Mouse (Mus musculus) CH12.LX (cell line): ENCODE measurements around the gene Npm3. TPM values are rescaled to one million over a fixed set of nuclear protein-coding genes. Genes with fewer than 3 reads are reported as not detected.

Experiments used
- DNase-seq: peaks from one replicate; pipeline ENCODE4 v3.0.0-alpha.2; 2013; ENCODE audit errors: extremely low read depth
- H3K27ac ChIP-seq: 2 replicates; pipeline ENCODE4 v1.5.1; 2012; ENCODE audit warnings: low read depth, mild to moderate bottlenecking, control low read depth, moderate library complexity; ENCODE audit not compliant: insufficient read depth
- H3K27me3 ChIP-seq: replicated peaks from 2 replicates; pipeline ENCODE3; 2012; ENCODE audit warnings: inconsistent platforms
- H3K36me3 ChIP-seq, 2 experiments: replicated peaks in 1 of 2; 2 replicates each; pipeline versions ENCODE3 to v1.6.1; 2012; ENCODE audit warnings: inconsistent platforms in 1 of 2, low read length in 1 of 2, mild to moderate bottlenecking in 1 of 2, mixed read lengths in 1 of 2, moderate library complexity in 1 of 2; ENCODE audit not compliant: control insufficient read depth in 1 of 2, insufficient read depth in 1 of 2
- H3K4me1 ChIP-seq, 2 experiments: 2 replicates each; pipeline ENCODE4 v1.6.1; 2012; ENCODE audit warnings: inconsistent platforms in 1 of 2, moderate library complexity in 1 of 2; ENCODE audit not compliant: insufficient read depth in 2 of 2, control insufficient read depth in 1 of 2
- H3K4me2 ChIP-seq: 2 replicates; pipeline ENCODE4 v1.6.1; 2012; ENCODE audit warnings: low read depth, mild to moderate bottlenecking, control low read depth; ENCODE audit not compliant: poor library complexity, insufficient read depth, severe bottlenecking
- H3K4me3 ChIP-seq, 3 experiments: fragments of 150-350 bp in 1 of 3; sonication (generic) in 1 of 3; replicated peaks in 1 of 3; 2 replicates each; pipeline versions ENCODE3 to v1.5.1; 2011 to 2012; ENCODE audit warnings: low read depth in 2 of 3, low read length in 2 of 3, mild to moderate bottlenecking in 2 of 3, moderate library complexity in 2 of 3, control low read depth in 1 of 3, improper control_type of control experiment in 1 of 3, inconsistent platforms in 1 of 3, mixed read lengths in 1 of 3; ENCODE audit not compliant: poor library complexity in 1 of 3
- H3K79me2 ChIP-seq: replicated peaks from 2 replicates; pipeline ENCODE4 v1.6.1; 2012; ENCODE audit warnings: mild to moderate bottlenecking, moderate library complexity; ENCODE audit not compliant: control insufficient read depth, poor library complexity, insufficient read depth, severe bottlenecking; ENCODE audit errors: extremely low read depth
- H3K9ac ChIP-seq: 2 replicates; pipeline ENCODE4 v1.6.1; 2012; ENCODE audit warnings: low read depth, mild to moderate bottlenecking, control low read depth, moderate library complexity; ENCODE audit not compliant: insufficient read depth
- H3K9me3 ChIP-seq: replicated peaks from 2 replicates; pipeline ENCODE3; 2012; ENCODE audit warnings: low read length, inconsistent platforms, mixed read lengths
- BHLHE40 ChIP-seq: IDR thresholded peaks from 2 replicates; pipeline ENCODE4 v1.6.1; 2011; ENCODE audit warnings: mild to moderate bottlenecking, low read depth, low read length, improper control_type of control experiment
- CHD1 ChIP-seq: IDR thresholded peaks from 2 replicates; pipeline ENCODE4 v1.6.1; 2012; ENCODE audit warnings: low read depth, low read length, improper control_type of control experiment, inconsistent platforms
- CTCF ChIP-seq, 2 experiments: IDR thresholded peaks in 1 of 2; conservative IDR thresholded peaks in 1 of 2; 2 replicates each; pipeline ENCODE4 v1.5.1; 2011 to 2012; ENCODE audit warnings: low read depth in 2 of 2, low read length in 2 of 2, improper control_type of control experiment in 1 of 2, inconsistent platforms in 1 of 2, mild to moderate bottlenecking in 1 of 2, moderate library complexity in 1 of 2
- E2F4 ChIP-seq: IDR thresholded peaks from 2 replicates; pipeline ENCODE4 v1.6.1; 2011; ENCODE audit warnings: low read depth, low read length, improper control_type of control experiment; ENCODE audit not compliant: insufficient replicate concordance
- ELF1 ChIP-seq: IDR thresholded peaks from 2 replicates; pipeline ENCODE4 v1.6.1; 2014; ENCODE audit warnings: low read depth, mild to moderate bottlenecking, inconsistent platforms, low read length, improper control_type of control experiment
- EP300 ChIP-seq: IDR thresholded peaks from 2 replicates; pipeline ENCODE4 v1.6.1; 2011; ENCODE audit warnings: low read length, improper control_type of control experiment
- HCFC1 ChIP-seq: IDR thresholded peaks from 2 replicates; pipeline ENCODE4 v1.6.1; 2012; ENCODE audit warnings: low read depth, mild to moderate bottlenecking, inconsistent platforms, low read length, improper control_type of control experiment
- MAFK ChIP-seq: IDR thresholded peaks from 2 replicates; pipeline ENCODE4 v1.6.1; 2011; ENCODE audit warnings: low read length, improper control_type of control experiment; ENCODE audit not compliant: insufficient replicate concordance
- MAX ChIP-seq: IDR thresholded peaks from 2 replicates; pipeline ENCODE4 v1.6.1; 2011; ENCODE audit warnings: low read length, improper control_type of control experiment
- MEF2A ChIP-seq: IDR thresholded peaks from 2 replicates; pipeline ENCODE4 v1.6.1; 2014; ENCODE audit warnings: low read depth, mild to moderate bottlenecking, inconsistent platforms, low read length, improper control_type of control experiment, borderline replicate concordance
- MXI1 ChIP-seq: IDR thresholded peaks from 2 replicates; pipeline ENCODE4 v1.6.1; 2011; ENCODE audit warnings: mild to moderate bottlenecking, low read depth, low read length, improper control_type of control experiment
- MYC ChIP-seq: IDR thresholded peaks from 2 replicates; pipeline ENCODE4 v1.6.1; 2011; ENCODE audit warnings: low read depth, mild to moderate bottlenecking, improper control_type of control experiment, low read length
- NELFE ChIP-seq: IDR thresholded peaks from 2 replicates; pipeline ENCODE4 v1.6.1; 2011; ENCODE audit warnings: low read depth, low read length, improper control_type of control experiment
- NRF1 ChIP-seq: IDR thresholded peaks from 2 replicates; pipeline ENCODE4 v1.6.1; 2014; ENCODE audit warnings: low read depth, mild to moderate bottlenecking, inconsistent platforms, low read length, improper control_type of control experiment, moderate library complexity
- PAX5 ChIP-seq: IDR thresholded peaks from 2 replicates; pipeline ENCODE4 v1.6.1; 2012; ENCODE audit warnings: low read length, inconsistent platforms, mixed read lengths
- RAD21 ChIP-seq: IDR thresholded peaks from 2 replicates; pipeline ENCODE4 v1.6.1; 2011; ENCODE audit warnings: low read depth, mild to moderate bottlenecking, low read length, improper control_type of control experiment, moderate library complexity
- SMC3 ChIP-seq: IDR thresholded peaks from 2 replicates; pipeline ENCODE4 v1.6.1; 2011; ENCODE audit warnings: low read depth, low read length, improper control_type of control experiment
- ZNF384 ChIP-seq: IDR thresholded peaks from 2 replicates; pipeline ENCODE4 v1.6.1; 2012; ENCODE audit warnings: low read depth, low read length, improper control_type of control experiment, inconsistent platforms
- dilution Hi-C: fragments of 300-500 bp; cut with MboI; formaldehyde crosslinking; loops from 2 replicates; pipeline ENCODE4 v1.14.3; 2020; ENCODE audit warnings: low sequenced_read_pairs; ENCODE audit not compliant: extremely low pct_unique_long_range_greater_than_20kb, extremely low pct_ligation_motif_present
- in situ Hi-C: fragments of 300-500 bp; cut with MboI; formaldehyde crosslinking; loops from 3 replicates; pipeline ENCODE4 v1.14.3; 2019; ENCODE audit warnings: low sequenced_read_pairs, low pct_ligation_motif_present, low pct_unique_long_range_greater_than_20kb, mixed read lengths
- polyA plus RNA-seq: library from polyadenylated mRNA; unstranded; fragments of >175 nt; gene quantifications from 2 replicates; pipeline ENCODE4 v1.2.1, GENCODE M21; 2012; ENCODE audit warnings: low read depth; ENCODE audit not compliant: insufficient read length
- total RNA-seq, 2 experiments: library from RNA; depleted of rRNA; stranded (reverse); fragments of 300-350 nt in 1 of 2; fragments of >200 nt in 1 of 2; gene quantifications; 2 replicates each; pipeline ENCODE4 v1.2.3; 2012 to 2014

Npm3 gene
- total and polyA plus RNA-seq, 3 experiments: 189 to 237 (median 225) TPM

GRCm38 (mm10) chr19:45758671-45759070 lies 9.3 kb upstream of the Npm3 start:
- H3K4me2 ChIP-seq: no peak overlapping the region

GRCm38 (mm10) chr19:45753551-45753950 lies 4.2 kb upstream of the Npm3 start:
- Histone ChIP-seq H3K36me3 (peaks cover 54 to 73% of the 10 kb centered on the region in 2 experiments), H3K27me3 (no peaks in the 10 kb centered on the region), H3K9ac (no peak overlapping the region), H3K9me3 (no peaks in the 10 kb centered on the region), H3K4me2 (no peak overlapping the region), H3K79me2 (peaks cover 3% of the 10 kb centered on the region; the same call in 1 of the 2 replicates), H3K4me3 (no peak overlapping the region), H3K27ac (no peak overlapping the region), H3K4me1 (peaks cover 3 to 24% of the 10 kb centered on the region in 2 experiments; a peak in 3 of 4 replicates)
- TF ChIP-seq MAX (no peak), SMC3 (no peak), EP300 (no peak), ZNF384 (no peak)
- in situ Hi-C loops (no loop called here), dilution Hi-C loops (no loop called here)
- no peak for DNase-seq

More at GRCm38 (mm10) chr19:45758671-45759070, 9.3 kb upstream of the Npm3 start:
- dilution Hi-C loops (no loop called here), in situ Hi-C loops (no loop called here)
- H3K79me2 ChIP-seq: peaks cover 5% of the 10 kb centered on the region; the same call in 1 of the 2 replicates
- H3K27me3 ChIP-seq: no peaks in the 10 kb centered on the region
- DNase-seq: no peak
- H3K4me3 ChIP-seq: no peak overlapping the region
- no peaks in the 10 kb centered on the region for H3K4me1 ChIP-seq
- H3K9me3 ChIP-seq: no peaks in the 10 kb centered on the region
- no peak overlapping the region for H3K9ac ChIP-seq
- TF ChIP-seq MEF2A: no peak
- TF ChIP-seq MAX: no peak
- no peak for TF ChIP-seq NRF1
- no peak for TF ChIP-seq HCFC1
- TF ChIP-seq MYC: no peak
- no peak for TF ChIP-seq ELF1
- H3K36me3 ChIP-seq: peaks cover 80 to 92% of the 10 kb centered on the region in 2 experiments
- H3K27ac ChIP-seq: no peak overlapping the region

- TF ChIP-seq MEF2A (no peak), MAX (no peak), E2F4 (no peak), NRF1 (no peak), MAFK (no peak), RAD21 (no peak), PAX5 (no peak), MXI1 (no peak), ELF1 (no peak), HCFC1 (no peak), NELFE (no peak), BHLHE40 (no peak), CHD1 (no peak), CTCF (conservative IDR thresholded peaks at IDR 0.05 in 1 of 2, IDR thresholded peaks at IDR 0.05 in 1 of 2; ENCODE audit: low read depth in 2 of 2, low read length in 2 of 2) (no peak)
- in situ Hi-C loops (no loop called here), dilution Hi-C loops (no loop called here)
- Histone ChIP-seq H3K4me3 (no peak overlapping the region), H3K36me3 (peaks cover 40 to 65% of the 10 kb centered on the region in 2 experiments), H3K9ac (no peak overlapping the region), H3K4me2 (no peak overlapping the region), H3K4me1 (peaks cover 5 to 36% of the 10 kb centered on the region in 2 experiments), H3K27me3 (no peaks in the 10 kb centered on the region), H3K79me2 (peaks cover 3% of the 10 kb centered on the region; the same call in 1 of the 2 replicates), H3K27ac (no peak overlapping the region), H3K9me3 (no peaks in the 10 kb centered on the region)
- peak; percentile 68 for DNase-seq
Measured at GRCm38 (mm10) chr19:45751881-45752280, 2.5 kb upstream of the Npm3 start.
